Mouse (Mus musculus) brain, embryonic 18.5 days (tissue): ENCODE measurements around the gene Nr2f2.

Experiments used
- DNase-seq: peaks from one replicate; pipeline ENCODE4 v3.0.0-alpha.2; 2012; ENCODE audit warnings: low read depth, low spot score

The Nr2f2 gene

DNA sequence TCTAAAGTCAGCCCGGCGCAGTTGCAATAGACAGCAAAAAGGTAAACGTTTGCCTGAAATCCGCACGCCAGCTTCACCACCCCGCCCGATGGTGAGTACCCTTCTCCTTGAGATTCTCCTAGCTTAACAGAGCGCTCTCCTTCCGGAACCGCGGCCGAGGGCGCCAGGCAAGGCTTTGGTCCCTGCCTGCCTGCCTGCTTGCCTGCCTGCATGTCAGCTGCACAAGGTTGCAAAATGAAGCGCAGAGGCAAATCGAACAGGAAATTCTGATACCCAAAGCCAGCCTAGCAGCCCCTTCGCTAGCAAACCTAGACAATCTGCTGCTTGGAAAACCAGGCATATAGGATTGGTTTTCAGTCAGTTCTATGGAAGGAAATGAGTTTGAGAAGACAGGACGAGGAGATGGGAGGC lies 1.1 kb downstream of the Nr2f2 start:
- DNase-seq, result no peak

GRCm38 (mm10) chr7:70364798-70365197 lies 1.7 kb downstream of the Nr2f2 start:
- DNase-seq, result peak; percentile 73

DNA sequence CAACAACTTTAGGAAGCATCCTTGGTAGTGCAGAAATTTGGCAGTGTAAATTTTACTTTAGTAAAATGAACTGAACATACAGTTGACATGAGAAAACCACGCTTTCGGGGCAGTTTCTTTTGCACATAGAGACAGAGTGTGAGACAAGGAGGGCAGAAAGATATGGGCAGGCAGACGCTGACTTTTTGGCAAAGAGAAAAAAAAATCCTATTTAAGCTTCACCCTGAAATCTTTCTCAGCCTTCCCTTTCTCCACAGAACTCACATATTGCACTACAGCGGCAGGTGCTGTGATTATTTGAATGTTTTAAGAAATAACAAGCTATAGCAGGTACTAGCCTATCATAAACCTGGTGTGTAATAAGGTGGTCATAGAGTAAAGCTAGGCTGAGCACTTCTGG lies 3.2 kb downstream of the Nr2f2 start:
- DNase-seq, result no peak

- no peak for DNase-seq
Observed at GRCm38 (mm10) chr7:70362526-70363170, 3.9 kb downstream of the Nr2f2 start.

DNA sequence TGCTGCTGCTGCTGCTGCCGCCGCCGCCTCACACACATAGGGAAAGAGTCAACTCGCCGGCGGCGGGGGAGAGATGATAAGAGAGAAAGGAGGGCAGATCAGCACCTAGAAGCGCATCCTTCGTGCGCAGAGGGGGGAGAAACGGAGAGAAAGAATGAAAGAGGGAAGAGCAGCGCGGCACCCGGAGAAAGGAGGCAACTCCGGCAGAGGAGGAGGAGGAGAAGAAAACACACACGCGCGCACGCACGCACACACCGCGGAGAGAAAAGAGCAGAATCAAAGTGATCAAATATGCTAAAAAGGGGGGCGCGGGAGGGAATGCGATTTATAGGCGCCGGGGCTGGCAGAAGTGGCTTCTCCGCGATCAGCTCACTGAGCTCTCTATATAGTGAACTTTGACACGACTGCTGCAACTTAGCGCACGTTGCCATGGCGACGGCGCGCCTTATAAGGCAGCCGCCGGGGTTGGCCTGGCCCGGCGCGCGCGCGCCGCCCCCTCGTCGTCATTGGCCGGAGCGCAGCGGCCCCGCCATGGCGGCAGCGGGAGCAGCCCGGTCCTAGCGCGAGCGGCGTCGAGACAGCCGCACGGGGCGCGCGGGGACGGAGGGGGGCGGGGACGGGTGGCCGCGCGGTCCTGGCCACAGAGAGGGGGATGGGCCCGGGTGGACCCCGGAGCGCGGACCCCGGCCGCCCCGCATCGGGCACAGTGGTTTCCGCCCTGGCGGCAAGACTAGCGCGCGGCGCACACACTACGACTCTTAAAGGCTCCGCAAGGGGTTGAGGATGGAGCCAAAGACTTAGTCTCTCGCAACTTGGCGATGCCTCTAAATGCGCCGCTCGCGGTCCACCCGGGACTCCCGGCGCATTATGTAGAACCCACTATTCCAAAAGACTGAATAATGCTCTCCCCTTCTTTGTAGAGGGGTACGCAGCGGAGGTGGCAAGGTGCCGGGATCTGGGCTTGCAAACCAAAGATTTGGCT lies 4.9 kb downstream of the Nr2f2 start:
- peak; percentile 89 for DNase-seq

DNA sequence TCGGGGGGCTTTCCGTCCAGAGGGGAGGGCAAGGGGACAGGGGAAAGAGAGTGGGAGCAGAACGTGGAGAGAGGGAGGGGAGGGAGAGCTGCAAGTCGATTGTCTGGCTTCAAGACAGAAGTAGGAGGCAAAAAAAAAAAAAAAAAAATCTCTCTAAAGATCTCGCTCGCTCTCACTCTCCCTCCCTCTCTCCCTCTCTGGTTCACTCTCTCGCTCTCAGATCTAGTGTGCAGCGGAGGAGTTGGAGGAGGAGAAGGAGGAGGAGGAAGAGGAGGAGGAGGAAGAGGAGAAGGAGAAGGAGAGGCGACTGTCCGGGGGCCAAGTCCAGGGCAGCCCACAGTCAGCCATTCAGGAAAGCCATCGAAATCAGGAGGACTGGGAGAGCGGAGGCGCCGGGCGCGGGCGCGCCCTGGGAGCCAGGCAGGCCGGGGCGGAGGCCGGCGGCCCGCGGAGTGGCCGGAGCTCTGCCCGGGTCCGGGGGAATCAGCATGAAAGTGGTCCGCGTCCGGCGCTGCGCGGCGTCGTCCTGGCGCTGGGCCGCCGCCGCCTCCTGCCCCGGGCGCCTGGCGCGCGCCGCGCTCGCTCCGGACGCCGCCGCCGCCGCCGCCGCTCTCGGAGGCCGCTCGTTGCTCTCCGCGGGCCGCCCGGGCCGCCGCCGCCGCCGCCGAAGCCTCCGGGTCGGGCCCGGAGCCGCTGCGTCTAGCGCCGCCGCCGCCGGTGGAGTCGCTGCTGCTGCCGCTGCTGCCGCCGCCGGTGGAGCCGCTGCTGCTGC lies 5.7 kb downstream of the Nr2f2 start:
- no peak for DNase-seq

DNA sequence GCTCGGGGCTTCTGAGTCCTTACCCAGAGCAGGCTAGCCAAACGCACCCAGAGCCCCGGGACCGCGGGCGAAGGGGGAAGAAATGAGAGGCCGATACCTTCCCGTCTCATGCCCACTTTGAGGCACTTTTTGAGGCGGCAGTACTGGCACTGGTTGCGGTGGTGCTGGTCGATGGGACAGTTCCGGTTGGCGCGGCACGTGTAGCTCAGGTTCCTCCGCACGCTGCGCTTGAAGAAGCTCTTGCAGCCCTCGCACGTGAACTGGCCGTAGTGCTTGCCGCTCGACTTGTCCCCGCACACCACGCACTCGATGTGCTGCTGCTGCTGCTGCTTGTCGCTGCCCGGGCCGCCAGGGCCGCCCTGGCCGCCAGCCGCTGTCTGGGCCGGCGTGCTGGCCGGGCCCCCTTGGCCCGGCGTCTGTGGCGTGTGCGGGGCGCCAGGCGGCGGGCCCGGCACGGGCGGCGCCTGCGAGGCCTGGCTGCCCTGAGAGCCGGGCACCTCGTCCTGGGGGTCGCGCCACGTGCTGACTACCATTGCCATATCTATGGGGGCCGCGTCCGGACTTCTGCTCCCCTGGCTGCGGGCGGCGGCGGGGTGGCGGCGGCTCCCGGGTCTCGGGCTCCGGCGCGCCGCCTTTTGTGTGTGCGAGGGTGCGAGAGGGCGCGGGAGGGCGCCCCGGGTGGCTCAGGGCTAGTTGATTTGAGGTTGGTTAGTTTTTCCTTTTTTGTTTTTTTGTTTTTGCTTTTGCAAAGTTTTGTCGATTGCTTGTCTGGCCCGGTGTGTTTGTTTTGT lies 6.5 kb downstream of the Nr2f2 start:
- DNase-seq, result no peak

DNA sequence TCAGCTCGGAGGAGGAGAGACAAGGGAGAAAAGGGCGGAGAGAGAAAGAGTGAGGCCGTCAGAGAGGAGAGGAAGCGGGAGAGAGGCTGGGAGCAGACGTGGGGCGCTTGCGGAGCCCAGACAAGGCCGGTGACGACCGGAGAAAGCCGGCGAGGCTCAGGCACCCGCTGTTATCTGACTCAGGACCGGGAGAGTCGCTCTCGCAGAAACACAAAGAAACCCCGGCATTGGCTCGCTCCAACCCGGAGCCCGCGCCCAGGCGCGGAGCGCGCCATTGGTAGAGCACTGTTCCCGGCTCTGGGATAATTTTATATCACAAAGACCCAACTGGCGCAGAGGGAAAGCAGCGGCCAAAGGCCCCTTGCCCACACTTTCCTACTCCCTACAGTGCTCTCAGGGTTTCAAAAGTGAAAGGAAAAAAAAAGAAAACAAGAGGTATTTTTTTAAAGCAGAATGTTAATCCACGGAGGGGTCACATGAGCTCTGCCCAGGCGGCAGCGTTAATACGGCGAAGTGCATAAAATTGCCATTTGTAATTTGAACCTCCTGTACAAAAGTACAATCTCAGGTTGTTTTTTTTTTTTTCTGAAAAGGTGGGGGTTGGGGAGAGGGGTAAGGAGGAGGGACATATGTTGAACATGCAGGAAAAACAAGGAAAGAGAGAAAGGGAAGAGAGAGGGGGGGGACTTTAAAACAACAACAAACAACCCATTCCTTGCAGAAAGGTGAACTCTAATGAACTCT lies 7.5 kb downstream of the Nr2f2 start:
- DNase-seq, result no peak

- DNase-seq, result no peak
Observed at GRCm38 (mm10) chr7:70358020-70358847, 8.3 kb downstream of the Nr2f2 start.

GRCm38 (mm10) chr7:70357516-70358019 lies 9.0 kb downstream of the Nr2f2 start:
- DNase-seq, result no peak

DNA sequence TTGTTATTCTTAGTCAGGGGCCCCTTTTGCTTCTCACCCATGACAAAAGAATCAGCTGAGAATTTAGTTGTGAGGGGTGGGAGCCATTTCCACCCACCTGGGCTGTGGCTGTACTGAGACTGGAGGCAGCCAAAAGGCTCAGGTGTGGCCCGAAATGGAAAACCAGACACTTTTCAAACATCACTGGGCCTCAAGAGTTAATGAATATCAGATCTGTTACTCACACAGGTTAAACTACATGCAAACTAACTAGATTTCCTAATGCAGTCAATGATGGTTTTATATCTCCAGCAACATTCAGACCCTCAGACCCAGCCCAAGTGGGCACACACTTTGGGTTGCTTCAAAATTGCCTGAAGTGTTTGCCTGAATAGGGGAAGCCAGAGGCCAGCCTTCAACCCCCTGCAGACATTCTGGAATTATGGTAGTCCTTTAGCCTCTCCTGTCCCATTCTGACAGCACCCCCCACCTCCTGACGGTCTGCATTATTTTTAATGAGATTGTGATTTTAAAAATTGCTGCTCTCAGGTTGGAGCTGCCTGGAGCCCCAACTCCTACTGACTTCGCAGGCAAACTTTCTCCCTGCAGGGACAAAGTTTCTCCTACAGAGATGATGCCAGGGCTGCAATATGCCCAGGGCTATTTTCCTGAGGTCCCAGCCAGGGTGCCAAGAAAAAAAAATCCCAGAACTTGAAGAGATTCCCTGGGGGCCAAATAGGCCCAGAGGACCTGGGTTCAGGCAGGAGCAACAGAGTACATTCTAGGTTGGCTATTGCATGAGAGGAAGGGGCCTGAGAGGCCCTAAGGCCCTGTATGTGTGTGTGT lies 9.6 kb downstream of the Nr2f2 start:
- no peak for DNase-seq

DNA sequence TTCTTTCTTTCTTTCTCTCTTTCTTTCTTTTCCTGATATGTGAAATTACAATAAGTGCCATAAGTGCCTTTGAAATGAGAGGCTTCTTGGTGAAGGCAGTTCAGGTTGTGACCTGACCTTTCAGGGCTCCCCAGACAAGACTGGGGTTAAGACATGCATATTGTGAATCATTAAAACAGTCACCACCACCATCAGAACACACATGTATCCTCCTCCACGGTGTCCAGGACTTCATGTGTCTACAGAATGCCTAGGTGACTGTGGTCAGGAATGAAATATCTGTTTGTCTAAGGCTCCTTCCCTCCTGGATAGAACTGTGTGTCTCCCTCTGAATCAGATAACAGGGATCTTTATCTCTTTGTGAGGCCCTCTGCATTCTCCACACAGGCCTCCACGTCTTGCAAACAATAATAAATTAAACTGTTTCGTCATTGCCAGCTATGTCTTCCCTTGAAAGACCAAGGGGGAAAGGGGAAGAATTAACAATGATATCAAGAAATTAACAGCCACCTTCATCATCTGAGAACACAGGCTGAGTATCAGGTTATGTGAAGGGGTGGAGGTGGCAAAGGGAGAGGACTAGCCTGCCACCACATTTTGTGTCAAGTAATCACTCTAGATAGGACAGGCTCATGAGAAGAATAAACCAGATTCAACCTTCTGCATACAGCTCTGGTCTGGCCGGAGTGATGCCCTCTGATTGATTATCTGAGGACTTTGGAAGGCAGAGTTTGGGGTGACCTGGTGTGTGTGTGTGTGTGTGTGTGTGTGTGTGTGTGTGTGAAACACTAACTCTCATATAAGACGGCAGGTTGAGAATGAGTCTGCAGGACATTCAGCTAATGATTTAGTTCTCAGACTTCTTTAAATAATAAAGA lies 10.6 kb downstream of the Nr2f2 start:
- no peak for DNase-seq

GRCm38 (mm10) chr7:70355357-70355620 lies 11.2 kb downstream of the Nr2f2 start:
- DNase-seq, result no peak

DNA sequence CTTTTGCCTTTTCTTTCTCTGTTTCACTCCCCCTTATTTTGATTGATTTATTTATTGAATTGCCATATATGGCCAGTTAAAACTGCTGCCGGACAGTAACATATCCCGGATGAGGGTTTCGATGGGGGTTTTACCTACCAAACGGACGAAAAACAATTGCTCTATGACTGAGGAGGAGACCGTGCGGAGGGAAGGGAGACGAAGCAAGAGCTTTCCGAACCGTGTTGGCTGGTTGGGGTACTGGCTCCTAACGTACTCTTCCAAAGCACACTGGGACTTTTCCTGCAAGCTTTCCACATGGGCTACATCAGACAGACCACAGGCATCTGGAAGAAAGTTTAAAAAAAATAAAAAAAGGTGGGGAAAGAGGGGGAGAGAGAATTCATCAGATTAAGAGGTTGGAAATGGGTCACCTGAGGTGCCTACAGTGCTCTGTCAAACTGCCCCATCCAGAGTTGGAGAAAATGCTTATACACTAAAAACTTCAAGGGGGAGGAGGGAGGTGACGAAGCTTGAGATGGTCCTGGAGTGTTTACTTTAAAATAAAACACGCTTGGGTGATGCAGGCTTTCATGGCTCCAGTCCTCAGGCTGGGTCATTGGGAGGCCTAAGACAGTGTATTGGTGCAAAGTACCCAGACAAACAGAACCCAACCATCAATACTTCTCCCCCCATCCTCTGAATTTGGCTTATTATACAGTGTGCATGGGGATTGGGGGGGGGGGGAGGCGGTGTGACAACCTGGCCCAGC lies 11.8 kb downstream of the Nr2f2 start:
- DNase-seq, result no peak

- DNase-seq, result no peak
Observed at GRCm38 (mm10) chr7:70353151-70353550, 13.4 kb downstream of the Nr2f2 start.

DNA sequence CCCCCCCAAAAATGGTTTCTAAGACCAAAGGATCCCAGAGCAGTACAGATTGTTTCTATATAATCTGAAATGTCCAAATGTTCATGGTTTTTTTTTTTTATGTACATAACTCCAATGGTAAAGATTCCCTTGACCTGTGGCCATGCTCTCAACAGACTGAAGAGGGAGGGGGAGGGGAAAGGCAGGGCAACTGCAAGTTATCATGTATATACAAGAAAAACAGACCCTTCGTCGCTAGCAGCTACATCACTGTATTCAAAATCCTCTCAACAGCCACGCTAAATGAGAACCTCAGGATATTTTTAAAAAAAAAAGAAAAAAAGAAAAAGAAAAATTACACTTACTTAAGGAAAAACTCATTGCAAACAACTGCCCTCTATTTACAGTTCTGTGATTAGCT lies 13.9 kb downstream of the Nr2f2 start:
- no peak for DNase-seq

DNA sequence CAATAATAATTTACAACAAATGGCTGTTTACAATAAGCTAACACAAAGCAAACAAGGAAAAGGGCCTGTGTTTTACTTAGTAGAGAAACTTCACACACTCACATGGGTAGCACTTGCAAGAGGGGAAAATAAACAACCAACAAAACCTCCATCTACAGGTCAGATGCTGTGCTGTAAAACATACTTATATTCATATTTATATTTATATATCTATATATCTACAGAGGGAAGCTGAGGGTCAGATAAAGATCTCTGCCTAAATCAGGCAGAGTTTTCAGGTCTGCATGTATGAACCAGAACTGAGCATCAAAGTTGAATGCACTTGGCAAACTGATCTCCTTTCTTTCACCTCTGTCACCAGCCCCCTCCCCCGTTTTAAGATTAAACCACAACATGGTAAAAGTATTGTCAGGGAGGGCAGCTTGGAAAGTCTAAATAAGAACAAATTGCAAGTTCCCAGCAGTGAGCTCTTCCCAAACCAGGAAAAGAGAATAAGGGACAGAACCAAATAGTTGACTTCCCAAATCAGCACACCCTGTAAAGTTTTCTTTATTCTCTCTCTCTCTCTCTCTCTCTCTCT lies 14.5 kb downstream of the Nr2f2 start:
- no peak for DNase-seq
